Mouse (Mus musculus) olfactory bulb, adult 2 months (tissue): ENCODE data around the gene Pdcd2. TPM values are rescaled to one million over a fixed set of nuclear protein-coding genes. Genes with fewer than 3 reads are reported as not detected.

Experiments
- H3K27ac ChIP-seq: fragments of 200-500 bp; 2 replicates; pipeline ENCODE4 v1.5.1; 2012; ENCODE audit warnings: low read depth, low read length; ENCODE audit not compliant: insufficient read depth
- H3K4me1 ChIP-seq: fragments of 200-500 bp; 2 replicates; pipeline ENCODE4 v1.6.1; 2012; ENCODE audit warnings: low read length; ENCODE audit not compliant: control insufficient read depth, insufficient read depth
- H3K4me3 ChIP-seq: fragments of 200-500 bp; 2 replicates; pipeline ENCODE4 v1.5.1; 2012; ENCODE audit warnings: mild to moderate bottlenecking, low read depth, low read length, moderate library complexity; ENCODE audit not compliant: insufficient read depth
- CTCF ChIP-seq: fragments of 200-500 bp; IDR thresholded peaks from 2 replicates; pipeline ENCODE4 v1.5.1; 2012; ENCODE audit warnings: low read depth, mild to moderate bottlenecking, low read length, moderate library complexity; ENCODE audit not compliant: insufficient read depth
- POLR2A ChIP-seq: fragments of 200-500 bp; IDR thresholded peaks from 2 replicates; pipeline ENCODE4 v1.6.1; 2012; ENCODE audit warnings: mild to moderate bottlenecking, low read depth, low read length, moderate library complexity; ENCODE audit not compliant: insufficient read depth
- WGBS: fragments of 180-500 bp; shearing (Covaris S2); methylation state at CpG from one replicate; pipeline ENCODE4 v1.1.7; 2018; 5-methylcytosine and 5-hydroxymethylcytosine counted together
- polyA plus RNA-seq: library from polyadenylated mRNA; stranded (reverse); fragments of >200 nt; gene quantifications from 2 replicates; pipeline ENCODE4 v1.2.4, GENCODE M21; 2012; ENCODE audit warnings: low replicate concordance; ENCODE audit not compliant: missing spikeins, insufficient read depth, insufficient read length

Pdcd2 gene
- polyA plus RNA-seq, 1 experiment, result not detected

DNA sequence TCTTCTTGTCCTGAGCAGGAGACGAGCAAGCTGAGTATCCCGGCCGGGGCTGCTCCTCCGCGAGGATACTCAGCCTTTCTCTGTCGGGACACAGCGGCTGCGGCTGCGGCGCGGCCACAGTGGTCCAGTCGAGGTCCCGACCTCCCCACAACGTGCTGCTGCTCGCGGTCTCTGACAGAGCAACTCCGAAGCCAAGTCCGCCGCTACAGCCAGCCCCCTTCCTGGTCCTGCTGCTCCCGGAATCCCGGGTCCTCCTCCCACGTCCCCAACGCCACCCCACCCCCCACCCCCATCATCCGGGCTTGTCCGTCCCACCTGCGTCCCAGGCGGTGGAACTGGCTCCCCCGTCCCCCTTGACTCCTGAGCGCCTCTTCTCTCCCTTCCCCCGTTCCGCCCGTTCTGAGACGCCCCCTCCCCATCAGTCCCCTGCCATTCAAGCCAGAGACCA, 9.4 kb upstream of the Pdcd2 start:
- peak overlapping the region; percentile 52 for H3K4me3 ChIP-seq
- no peak overlapping the region for H3K27ac ChIP-seq
- TF ChIP-seq CTCF (no peak), POLR2A (no peak)
- WGBS, result 2% methylated on average over 32 of the region's 33 CpGs
- peaks cover 5% of the 10 kb centered on the region; the same call in 1 of the 2 replicates for H3K4me1 ChIP-seq

DNA sequence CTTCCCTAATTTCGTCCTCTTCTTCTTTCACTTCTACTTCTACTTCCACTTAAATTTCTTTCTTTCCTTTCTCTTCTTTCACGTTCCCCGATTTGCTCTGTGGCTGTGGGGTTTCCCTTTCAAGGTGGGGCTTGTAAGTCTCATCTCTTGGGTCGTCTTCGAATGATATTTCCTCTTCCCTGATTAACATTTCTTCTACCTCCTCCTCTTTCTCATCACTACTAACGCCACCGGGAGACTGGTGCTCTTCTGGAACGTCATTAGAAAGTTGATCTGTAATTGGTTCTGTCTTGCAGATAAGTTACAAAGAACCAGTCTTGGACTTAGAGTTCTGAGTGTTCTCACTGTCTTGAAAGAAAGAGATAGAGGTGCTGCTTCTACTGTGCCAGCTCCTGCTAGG, 8.8 kb upstream of the Pdcd2 start:
- Histone ChIP-seq H3K4me3 (no peak overlapping the region; the same call in 1 of the 2 replicates), H3K4me1 (peaks cover 5% of the 10 kb centered on the region; the same call in 1 of the 2 replicates), H3K27ac (no peak overlapping the region)
- 22% methylated on average over 8 of the region's 8 CpGs for WGBS
- TF ChIP-seq POLR2A (no peak), CTCF (no peak)

DNA sequence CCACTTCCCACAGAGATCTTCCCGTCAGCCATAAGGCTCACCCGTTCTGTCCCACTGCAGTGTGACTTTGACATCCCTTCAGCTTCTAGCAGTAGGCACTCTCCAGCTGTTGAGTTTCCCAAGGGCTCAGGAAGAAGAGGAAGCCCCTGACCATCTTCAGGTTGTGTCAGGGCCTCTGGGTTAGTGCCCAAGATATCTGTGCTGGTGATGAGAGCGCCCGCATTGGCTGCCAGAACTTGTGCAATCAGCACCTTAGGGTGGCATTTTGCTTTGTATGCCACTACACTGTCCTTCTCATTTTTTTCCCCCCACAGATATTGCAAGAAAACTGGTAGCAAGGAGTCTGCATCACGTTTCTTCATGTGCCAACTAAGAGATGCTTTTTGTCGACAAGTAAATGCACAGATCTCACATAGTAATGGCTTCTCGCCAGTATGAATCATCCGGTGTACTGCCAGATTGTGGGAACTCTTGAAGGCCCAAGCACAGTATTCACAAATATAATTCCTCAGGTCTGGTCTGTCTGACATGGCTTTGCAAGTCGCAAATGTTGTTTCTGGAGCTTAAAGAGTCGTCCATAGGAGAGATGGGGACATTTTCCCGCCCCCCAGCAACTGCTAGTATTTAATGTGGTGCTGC, 8.2 kb upstream of the Pdcd2 start:
- no peak overlapping the region for H3K4me3 ChIP-seq
- H3K27ac ChIP-seq, result no peak overlapping the region
- 67% methylated on average over 11 of the region's 11 CpGs for WGBS
- H3K4me1 ChIP-seq, result peaks cover 5% of the 10 kb centered on the region; the same call in 1 of the 2 replicates
- TF ChIP-seq CTCF (no peak), POLR2A (no peak)

DNA sequence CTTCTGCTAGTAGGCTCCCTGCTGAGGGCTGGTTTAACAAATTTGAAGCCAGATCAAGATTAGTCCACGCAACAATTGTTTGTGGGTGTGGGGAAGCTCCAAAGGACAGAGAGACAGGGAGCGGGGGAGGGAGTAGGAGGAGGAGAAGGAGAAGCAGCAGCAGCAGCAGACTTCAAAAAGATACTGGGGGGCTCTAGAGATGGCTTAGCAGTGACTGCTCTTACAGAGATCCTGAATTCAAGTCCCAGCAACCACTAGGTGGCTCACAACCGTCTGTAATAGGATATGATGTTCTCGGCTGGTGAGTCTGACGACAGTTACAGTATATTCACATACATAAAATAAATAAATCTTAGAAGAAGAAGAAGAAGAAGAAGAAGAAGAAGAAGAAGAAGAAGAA, 3.0 kb upstream of the Pdcd2 start:
- Histone ChIP-seq H3K4me3 (no peak overlapping the region), H3K27ac (no peak overlapping the region), H3K4me1 (peaks cover 2% of the 10 kb centered on the region)
- TF ChIP-seq POLR2A (no peak), CTCF (no peak)
- WGBS, result 7% methylated on average over 5 of the region's 5 CpGs

DNA sequence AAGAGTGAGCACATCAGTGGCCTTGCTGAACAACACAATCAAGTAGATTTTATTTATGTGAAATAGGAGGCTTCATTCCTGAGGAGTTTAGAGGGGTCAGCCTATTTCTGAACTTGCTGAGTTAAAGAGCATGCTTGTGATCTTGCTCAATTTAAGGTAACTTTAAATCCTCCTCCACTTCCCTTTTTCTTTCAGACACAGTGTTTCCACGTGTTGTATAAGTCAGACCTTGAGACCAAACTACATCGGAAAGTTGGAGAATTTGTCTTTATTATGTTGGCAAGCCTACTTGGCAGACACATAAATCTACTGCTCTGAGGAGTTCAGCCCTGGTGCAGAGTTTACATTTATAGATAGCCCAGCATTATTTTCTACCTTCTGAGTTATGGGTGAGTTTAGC, 1.8 kb upstream of the Pdcd2 start:
- TF ChIP-seq CTCF (no peak), POLR2A (no peak)
- Histone ChIP-seq H3K4me3 (no peak overlapping the region), H3K27ac (no peak overlapping the region), H3K4me1 (peaks cover 2% of the 10 kb centered on the region)
- WGBS, result 83% methylated on average over 2 of the region's 2 CpGs

DNA sequence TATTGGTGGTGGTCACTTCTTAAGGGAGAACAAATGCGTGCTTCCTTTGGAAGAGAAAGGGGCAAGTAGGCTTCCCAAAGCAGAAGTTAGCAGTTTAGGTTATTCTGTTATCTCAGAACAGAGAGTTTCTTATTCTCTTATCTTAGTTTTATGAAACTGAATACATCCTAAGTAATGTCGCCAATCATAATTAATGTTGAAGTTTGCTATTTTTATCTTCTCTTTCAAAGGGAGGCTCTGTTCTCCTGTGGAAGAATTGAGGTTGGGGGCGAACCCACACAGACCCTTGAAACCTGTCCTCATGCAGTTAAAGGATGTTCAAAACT, 673 bp upstream of the Pdcd2 start:
- Histone ChIP-seq H3K4me1 (peaks cover 2% of the 10 kb centered on the region), H3K4me3 (no peak overlapping the region), H3K27ac (no peak overlapping the region)
- TF ChIP-seq POLR2A (no peak), CTCF (no peak)
- WGBS, result 49% methylated on average over 3 of the region's 3 CpGs

DNA sequence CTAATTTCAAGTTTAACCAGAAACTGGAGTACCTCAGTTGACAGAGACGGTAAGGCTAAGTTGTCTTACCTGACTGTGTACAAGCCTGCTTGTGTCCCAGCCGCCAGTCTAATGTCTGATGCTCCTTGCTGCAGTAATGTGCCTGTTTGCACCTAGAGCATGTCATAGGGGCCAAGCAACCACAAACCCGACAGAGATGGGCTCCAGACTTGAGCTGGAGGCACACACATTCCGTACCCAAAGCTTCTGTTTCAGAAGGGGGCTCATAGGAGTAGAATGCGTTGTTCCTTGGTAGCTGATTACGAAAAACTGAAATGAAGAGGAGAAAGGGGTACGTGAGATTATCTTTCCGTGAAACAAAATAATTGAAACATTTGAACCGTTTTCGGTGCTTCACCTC, 797 bp downstream of the Pdcd2 start:
- 10% methylated on average over 10 of the region's 10 CpGs for WGBS
- no peak for TF ChIP-seq CTCF
- TF ChIP-seq POLR2A, result no peak
- Histone ChIP-seq H3K4me1 (peaks cover 2% of the 10 kb centered on the region), H3K4me3 (peak overlapping the region; percentile 15), H3K27ac (no peak overlapping the region)

DNA sequence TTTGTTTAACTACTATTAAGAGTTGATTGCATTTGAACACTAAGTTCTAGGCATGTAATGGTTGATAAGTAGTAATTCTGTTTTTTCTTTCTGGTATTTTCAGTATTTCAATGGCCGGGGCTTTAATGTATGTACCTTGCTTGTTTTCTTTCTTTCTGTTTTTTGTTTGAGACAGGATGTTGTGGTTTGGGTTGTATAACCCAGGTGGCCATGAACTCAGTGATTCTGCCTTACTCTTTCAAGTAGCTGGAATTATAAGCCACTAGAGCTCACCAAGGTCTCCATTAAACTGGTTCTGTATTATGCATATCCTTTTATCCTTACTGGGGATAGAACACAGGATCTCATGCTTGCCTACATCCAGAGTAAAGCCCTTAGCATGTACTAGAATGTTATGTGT, 8.3 kb downstream of the Pdcd2 start:
- TF ChIP-seq CTCF (no peak), POLR2A (no peak)
- whole genome bisulfite sequencing, result 97% methylated on average over 1 of the region's 1 CpGs
- H3K4me1 ChIP-seq, result no peaks in the 10 kb centered on the region
- no peak overlapping the region for H3K4me3 ChIP-seq
- no peak overlapping the region for H3K27ac ChIP-seq

DNA sequence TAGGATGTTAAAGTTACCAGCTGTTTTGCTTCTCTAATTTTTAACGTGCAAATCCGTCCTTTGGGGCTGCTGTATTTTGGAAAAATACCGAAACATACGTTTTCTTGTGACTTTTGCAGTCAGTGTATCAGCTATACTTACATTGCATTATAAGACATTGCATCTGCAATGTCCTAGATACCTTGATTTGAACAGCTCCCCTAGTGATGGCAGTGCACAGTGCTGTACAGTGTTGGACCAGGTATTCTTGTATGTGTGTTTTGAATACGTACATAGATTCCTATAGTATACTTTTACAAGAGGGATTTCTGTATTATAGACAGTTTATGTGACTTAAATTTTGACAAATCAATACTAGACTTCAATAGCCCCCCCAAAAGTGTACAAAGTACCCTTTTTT, 8.9 kb downstream of the Pdcd2 start:
- H3K27ac ChIP-seq, result no peak overlapping the region
- 91% methylated on average over 5 of the region's 5 CpGs for WGBS
- no peaks in the 10 kb centered on the region for H3K4me1 ChIP-seq
- TF ChIP-seq CTCF (no peak), POLR2A (no peak)
- no peak overlapping the region for H3K4me3 ChIP-seq

DNA sequence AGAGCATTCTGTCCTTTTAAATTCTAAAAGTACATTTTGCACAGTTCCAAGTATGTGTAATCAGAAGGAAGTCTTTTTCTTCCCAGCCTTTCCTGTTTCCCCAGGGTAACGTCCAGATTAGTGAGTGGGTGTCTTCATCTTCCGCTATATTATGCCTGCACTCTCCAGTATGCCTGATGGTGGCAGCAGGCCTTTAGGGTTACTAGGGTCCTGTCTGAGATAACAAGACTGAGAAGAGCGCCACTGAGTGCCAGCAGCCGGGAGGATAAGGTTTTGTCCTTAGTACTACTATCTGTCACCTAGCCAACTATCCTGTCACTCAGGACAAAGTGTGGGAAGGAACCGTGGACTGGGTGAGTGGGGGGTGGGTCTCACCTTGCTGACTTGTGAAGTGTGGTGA, 9.3 kb downstream of the Pdcd2 start:
- TF ChIP-seq POLR2A, result no peak
- no peak for TF ChIP-seq CTCF
- H3K4me3 ChIP-seq, result no peak overlapping the region
- 59% methylated on average over 5 of the region's 5 CpGs for WGBS
- H3K4me1 ChIP-seq, result no peaks in the 10 kb centered on the region
- H3K27ac ChIP-seq, result no peak overlapping the region
